Mouse (Mus musculus): ENCODE measurements around the gene Celsr3.

Gene Celsr3

DNA sequence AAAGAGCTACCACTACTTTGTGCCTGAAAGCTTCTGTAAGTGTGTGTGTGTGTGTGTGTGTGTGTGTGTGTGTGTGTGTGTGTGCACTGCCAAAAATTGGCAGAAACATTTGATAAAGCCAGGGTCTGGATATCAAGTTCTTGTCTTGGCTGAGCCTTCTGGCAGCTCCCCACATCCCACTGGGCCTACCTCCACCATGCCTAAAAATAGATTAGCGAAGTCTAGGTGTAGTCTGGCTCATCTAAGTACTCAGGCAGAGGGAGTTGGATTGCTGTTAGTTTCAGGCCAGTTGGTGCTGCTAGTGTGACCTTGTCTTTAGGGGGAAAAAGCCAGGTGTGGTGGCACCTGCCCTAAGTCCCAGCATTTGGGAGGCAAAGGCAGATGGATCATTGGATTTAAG is 19.3 kb upstream of the Celsr3 start:
- no peak for DNase-seq (ENCODE audit: low spot score in 2 of 2)

- DNase-seq (ENCODE audit: low spot score in 2 of 2) = no peak
Observed at GRCm38 (mm10) chr9:108807674-108808073, 18.4 kb upstream of the Celsr3 start.

- DNase-seq (ENCODE audit: low spot score in 2 of 2) = peak; percentile 93 to 97
Observed at GRCm38 (mm10) chr9:108808163-108808665, 17.9 kb upstream of the Celsr3 start, which contains the start of gene Nckipsd. Nckipsd (plus strand) TSS chr9:108808368.

GRCm38 (mm10) chr9:108809188-108809587 is 16.9 kb upstream of the Celsr3 start:
- no peak for DNase-seq (ENCODE audit: low spot score in 2 of 2)

DNA sequence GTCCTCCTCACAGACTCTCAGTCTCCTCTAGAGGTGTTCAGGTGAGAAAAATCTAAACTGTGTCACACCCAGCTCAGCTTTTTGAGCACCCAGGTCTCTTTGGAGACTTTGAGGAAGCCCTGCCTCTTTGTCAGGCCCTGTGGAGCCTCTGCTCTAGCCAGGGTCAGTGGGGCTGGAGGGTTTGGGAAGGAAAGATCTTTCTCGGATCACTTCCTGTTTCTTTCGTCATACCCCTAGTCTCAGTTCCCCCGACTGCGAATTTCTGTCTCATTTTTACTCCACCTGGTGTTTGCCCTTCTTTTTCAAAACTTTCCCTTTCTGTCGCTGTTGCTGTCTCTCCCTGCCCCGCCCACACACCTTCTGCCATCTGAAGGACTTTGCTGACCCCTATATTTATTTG is 16.4 kb upstream of the Celsr3 start:
- no peak for DNase-seq (ENCODE audit: low spot score in 2 of 2)

DNA sequence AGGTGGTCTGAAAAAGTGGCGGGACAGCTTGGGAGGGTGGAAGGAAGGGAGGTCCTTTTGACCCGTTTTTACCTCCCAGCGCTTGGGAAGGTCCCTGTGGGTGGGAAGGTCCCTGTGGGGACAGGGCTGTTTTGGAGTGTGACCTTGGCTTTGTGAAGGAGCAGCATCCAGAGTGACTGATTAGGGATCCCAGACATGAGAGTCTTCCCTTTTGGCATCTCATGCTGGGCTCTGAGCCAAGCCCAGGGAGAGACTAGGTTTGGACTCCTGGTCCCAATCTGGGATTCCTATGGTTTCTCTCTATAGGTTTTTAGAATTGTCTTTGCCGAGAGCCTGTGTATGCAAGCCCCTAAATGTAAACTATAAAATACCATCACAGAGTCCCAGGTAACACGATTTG is 15.6 kb upstream of the Celsr3 start:
- no peak for DNase-seq (ENCODE audit: low spot score in 2 of 2)

GRCm38 (mm10) chr9:108815557-108815956 is 10.6 kb upstream of the Celsr3 start:
- DNase-seq (ENCODE audit: low spot score in 2 of 2) = no peak

DNA sequence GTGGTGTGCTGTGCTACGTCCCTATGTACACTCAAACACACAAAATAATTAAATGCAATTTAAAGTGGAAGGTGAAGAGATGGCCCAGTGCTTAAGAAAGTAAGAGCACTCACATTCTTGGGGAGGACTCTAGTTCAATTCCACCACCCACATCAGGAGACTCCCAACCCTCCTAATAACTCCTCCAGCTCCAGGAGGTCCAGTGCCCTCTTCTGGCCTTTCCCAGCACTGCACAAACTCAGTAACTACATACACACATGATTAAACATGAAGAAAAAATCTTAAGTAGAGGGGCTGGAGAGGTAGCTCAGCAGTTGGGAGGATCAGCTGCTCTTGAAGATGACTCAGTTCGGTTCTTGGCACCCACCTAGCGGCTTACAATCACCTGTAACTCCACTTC is 6.6 kb upstream of the Celsr3 start:
- no peak for DNase-seq (ENCODE audit: low spot score in 2 of 2)

DNA sequence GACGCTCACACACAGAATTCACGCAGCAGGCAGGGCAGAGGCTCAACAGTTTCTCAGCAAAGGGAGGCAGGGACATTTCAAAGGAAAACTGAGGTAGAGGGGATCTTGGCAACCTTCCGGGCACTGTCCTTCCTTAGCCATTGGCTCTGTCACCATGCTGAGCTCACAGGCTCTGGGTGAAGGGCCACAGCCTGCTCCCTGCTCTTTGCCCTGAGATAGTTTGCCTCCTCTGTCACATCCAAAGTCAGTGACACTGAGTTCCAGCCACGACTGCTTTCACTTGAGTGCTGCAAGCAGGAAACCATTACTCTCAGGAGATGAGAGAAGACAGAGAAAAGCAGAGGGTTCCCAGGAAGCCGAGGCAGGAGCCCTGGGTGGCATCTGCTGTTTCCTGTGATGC is 6.0 kb upstream of the Celsr3 start:
- DNase-seq (ENCODE audit: low spot score in 2 of 2) = no peak

GRCm38 (mm10) chr9:108824144-108824685 is 1.9 kb upstream of the Celsr3 start:
- no peak for DNase-seq (ENCODE audit: low spot score in 2 of 2)

DNA sequence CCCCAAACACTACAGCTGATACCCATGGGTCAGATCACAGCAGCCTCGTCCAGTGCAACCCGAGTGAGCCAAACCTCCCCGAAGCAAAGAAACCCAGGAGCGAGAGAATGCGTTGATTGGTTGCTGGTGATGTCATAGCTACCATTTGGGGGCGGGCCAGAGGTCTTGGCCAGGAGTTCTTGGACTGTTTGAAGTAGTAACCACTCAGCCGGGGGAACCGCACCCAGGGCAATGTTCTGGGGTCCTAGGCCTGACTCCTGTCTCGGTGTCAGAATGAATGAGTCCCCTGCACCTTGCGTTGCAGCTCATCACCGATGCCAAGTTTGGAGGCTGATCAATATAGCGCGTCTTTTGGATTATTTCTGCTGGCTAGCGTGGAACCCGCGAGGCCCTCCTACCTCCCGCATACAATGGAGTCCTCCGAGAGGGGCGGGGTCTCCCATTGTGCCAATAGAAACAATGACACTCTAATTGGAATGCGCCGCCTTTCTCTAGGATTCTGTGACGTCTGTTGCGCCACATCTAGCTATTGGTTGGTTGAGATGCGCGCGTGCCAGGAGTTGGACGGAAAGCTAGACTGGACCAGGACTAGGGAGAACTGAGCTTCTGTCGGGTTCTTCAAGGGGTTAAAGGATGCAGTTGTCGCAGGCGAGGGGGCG is 1.2 kb upstream of the Celsr3 start:
- DNase-seq (ENCODE audit: low spot score in 2 of 2) = no peak

DNA sequence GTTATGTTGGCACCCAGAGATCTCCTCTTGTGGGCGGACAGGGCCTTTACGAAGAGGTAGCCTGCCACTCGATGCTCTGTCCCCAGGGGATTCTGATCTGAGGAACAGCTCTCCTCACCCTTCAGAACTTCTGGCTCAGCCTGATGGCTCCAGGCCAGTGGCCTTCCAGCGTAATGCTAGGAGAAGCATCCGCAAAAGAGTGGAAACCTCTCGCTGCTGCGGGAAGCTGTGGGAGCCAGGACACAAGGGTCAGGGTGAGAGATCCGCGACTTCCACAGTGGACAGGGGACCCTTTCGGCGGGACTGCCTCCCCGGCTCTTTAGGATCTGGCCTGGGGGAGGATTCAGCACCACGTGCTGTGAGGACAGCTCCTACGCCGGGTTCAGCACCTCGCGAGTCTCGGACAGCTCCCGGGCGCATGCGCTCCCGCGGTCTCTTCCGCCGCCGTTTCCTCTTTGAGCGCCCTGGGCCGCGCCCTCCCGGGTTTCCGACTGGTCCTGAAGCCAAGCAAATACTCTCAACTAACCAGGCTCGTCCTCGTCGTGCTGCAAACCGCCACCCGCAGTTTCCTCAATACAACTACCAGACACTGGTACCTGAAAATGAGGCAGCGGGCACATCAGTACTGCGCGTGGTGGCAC is 700 bp downstream of the Celsr3 start:
- DNase-seq (ENCODE audit: low spot score in 2 of 2) = peak; percentile 71 to 81

GRCm38 (mm10) chr9:108827454-108827853 is 1.3 kb downstream of the Celsr3 start:
- no peak for DNase-seq (ENCODE audit: low spot score in 2 of 2)

GRCm38 (mm10) chr9:108827906-108828305 is 1.8 kb downstream of the Celsr3 start:
- no peak for DNase-seq (ENCODE audit: low spot score in 2 of 2)

DNA sequence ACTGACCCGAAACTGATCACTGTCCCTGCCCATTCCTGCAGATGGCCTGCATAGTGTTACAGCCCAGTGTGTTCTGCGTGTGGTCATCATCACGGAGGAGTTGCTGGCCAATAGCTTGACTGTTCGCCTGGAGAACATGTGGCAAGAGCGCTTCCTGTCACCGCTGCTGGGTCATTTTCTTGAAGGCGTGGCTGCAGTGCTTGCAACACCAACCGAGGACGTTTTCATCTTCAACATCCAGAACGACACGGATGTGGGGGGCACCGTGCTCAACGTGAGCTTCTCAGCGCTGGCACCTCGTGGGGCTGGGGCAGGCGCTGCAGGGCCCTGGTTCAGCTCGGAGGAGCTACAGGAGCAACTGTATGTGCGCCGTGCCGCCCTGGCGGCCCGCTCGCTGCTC is 5.5 kb downstream of the Celsr3 start:
- no peak for DNase-seq (ENCODE audit: low spot score in 2 of 2)

DNA sequence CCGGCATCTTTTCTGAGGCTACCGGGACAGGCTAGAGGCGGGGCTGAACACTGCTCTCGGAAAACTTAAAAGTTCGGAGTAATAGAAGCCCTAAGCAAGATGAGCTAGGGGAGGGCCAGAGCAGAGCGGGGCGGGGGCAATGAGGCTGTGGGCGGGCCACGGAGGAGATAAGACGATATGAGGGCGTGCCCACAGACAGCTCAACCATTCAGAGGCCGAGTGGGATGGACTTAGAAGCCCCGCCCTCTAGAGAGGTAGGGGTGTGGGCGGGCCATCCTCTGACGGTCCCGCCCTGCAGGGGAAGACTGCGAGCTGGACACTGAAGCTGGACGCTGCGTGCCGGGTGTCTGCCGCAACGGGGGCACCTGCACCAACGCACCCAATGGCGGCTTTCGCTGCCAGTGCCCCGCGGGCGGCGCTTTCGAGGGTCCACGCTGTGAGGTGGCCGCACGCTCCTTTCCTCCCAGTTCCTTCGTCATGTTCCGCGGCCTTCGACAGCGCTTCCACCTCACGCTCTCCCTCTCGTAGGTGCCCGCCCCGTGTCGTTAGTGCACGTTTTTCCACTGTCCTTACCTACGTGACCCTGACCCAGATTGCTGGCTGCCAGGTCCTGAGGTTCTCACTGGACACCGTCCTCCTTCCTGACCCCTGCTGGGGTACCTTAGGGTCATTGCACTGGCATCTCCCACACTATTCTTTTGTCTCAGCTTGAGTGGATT is 6.4 kb downstream of the Celsr3 start:
- DNase-seq (ENCODE audit: low spot score in 2 of 2) = peak; percentile 84 to 89

DNA sequence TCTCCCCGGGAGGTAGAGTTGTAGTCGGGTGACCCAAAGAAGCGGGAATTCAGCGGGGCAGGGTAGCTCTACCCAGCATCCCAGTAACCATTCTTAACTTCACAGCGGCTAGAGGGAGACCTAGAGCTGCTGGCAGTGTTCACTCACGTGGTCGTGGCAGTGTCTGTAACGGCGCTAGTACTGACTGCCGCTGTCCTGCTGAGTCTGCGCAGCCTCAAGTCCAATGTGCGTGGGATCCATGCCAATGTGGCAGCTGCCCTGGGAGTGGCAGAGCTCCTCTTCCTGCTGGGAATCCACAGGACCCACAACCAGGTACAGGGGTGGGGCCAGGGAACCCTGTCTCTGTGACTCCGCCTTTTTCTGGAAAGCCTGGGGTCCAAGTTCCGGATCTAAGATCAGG is 16.9 kb downstream of the Celsr3 start:
- DNase-seq (ENCODE audit: low spot score in 2 of 2) = no peak

- DNase-seq (ENCODE audit: low spot score in 2 of 2) = no peak
Observed at GRCm38 (mm10) chr9:108845390-108845789, 19.3 kb downstream of the Celsr3 start.

- DNase-seq (ENCODE audit: low spot score in 2 of 2) = no peak
Observed at GRCm38 (mm10) chr9:108847374-108847773, 21.3 kb downstream of the Celsr3 start.

- DNase-seq (ENCODE audit: low spot score in 2 of 2) = no peak
Observed at GRCm38 (mm10) chr9:108848419-108848818, 22.3 kb downstream of the Celsr3 start.

- DNase-seq (ENCODE audit: low spot score in 2 of 2) = no peak
Observed at GRCm38 (mm10) chr9:108852976-108853375, 26.9 kb downstream of the Celsr3 start, which contains the start of gene Slc26a6. Slc26a6 (plus strand) TSS chr9:108853283.

DNA sequence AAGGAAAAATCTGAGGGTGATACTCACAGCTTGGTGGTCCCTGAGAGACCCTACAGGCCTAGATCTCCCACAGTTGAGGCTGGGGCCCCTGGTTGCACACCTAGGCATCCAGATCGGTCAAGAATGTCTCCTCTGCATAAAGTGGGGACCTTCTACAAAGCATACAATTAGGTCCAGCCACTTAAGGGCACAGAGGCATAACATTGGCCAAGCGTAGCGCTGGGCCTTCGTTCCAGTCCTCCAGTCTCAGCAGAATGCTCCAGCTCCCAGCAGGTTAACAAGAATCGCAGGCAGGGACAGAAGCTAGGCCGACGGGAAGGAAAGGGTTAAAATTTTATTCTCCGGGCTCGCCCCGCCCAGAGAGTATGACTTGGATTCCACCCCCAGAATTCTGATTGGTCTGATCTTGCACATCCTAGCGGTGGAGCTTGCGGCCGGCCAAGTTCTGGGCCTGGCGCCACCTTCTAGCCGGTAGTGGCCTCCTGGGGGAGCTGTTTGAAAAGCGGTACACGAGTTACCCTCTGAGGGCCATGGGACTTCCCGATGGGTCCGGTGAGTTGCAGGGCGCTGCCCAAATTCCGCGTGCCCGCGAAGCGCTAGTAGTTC is 27.6 kb downstream of the Celsr3 start:
- peak; percentile 85 to 89 for DNase-seq (ENCODE audit: low spot score in 2 of 2)
